Mouse (Mus musculus): ENCODE measurements at regions not wholly inside any gene's neighbourhood (a gene's known extent, or its start where the extent isn't known, plus 50 kb on each side); places are given as distances from the start of the nearest gene placed in this dataset.

DNA sequence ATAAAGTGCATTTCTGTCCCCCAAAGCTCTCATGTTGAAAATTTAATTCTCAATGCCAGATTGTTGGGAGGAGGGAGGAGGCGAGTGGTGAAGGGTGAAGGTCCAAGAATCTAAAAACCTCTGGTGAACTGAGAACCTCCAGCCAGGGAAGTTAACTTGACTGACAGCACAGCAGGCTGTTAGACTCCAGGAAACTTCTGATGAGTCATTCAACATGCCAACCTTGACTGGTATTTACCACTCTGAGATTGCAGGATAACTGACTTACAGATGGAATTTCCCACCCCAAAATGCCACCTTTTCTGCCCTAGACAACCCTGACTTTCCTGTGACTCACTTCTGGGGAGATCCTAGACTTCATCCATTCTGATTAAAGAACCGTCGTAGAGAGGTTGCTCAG, 58.6 kb upstream of the Prdm8 start:
- CTCF ChIA-PET, result no interaction called here

DNA sequence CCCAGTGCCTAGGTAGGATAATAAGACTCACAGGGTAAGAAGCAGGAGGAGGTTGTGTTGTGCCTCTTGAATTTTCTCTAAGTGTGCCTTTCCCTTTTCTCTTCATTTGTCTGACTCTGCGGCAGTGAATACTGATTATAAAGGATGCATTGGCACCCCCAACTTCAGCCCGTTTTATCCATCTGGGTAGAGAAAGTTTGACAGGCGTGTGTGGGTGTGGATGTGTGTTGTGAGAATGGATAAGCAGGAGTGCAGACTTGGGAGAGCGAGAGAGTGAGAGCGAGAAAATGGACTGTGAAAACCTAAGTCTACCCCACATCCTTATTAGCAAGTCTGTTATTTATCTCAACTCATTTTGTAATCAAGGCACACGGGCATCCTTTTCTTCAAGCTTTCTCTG, 60.7 kb upstream of the Prdm8 start:
- CTCF ChIA-PET, result no interaction called here

DNA sequence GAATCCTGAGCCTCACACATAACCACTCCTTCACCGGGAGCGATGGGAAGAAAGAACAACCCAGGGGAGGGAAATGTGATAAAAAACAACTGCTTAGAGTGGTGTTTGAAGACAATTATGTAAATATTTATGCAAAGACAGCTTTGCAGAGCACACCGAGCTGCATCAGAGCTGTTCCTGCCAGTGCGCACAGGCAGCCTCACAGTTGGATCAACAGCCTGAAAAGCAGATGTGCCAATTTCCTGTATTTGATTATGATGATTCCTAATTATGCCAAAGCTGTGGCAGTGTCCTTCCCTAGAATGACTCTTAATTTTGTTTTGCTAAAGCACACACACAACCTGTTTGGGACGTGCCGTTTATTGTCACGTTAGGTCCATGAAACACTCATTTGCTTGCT, 52.6 kb upstream of the Antxr2 start:
- CTCF ChIA-PET, result interaction anchor here (0.7 kb wide), 1 partner anchor 11 kb away, joined by 3 read pairs; no protein-coding TSS in a partner anchor

DNA sequence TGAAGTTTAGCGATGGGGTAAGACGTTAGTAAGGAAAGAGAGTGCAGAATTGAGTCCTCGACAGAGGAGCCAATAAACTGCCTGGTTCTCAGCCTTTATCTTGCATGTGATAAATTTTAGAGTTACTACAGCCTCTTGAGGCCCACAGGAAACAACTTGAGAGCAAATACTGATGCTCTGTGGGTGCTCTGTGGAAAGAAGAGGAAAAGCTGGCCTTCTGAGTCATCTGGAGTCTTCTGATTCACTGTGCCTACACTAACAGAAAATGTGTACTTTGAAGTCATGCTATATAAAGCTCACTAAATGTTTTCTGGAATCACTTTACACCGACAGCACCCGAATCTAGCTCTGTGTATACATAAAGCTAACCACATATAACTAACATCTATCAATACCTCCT, 50.4 kb upstream of the Antxr2 start:
- CTCF ChIA-PET, result interaction anchor here (0.5 kb wide), 1 partner anchor 249 kb away, joined by 10 read pairs; no protein-coding TSS in a partner anchor

All from spleen, embryonic (tissue).